Mouse (Mus musculus): ENCODE results near the gene Noct.

DNA sequence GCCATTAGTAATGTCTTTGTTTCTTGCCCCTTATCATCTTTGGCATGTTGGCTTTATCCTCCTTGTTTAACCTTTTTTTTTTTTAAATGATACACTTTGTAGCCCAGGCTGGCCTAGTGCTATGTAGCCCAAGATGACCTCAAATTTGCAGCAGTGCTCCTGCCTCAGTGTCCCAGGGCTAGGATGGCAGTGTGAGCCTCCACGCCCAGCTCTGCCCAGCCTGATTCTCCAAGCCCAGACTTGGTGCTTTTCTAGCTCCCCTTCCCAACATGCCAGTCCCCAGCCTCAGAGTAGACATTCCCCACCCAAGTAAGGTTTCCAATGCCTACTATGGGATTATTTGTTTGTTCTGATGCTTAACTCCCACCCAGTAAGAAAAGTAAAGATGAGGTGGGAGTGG is 28.0 kb downstream of the Noct start:
- TF ChIP-seq POLR2A (IDR thresholded peaks at IDR 0.05; ENCODE audit: insufficient read depth, low read depth, low read length) (no peak), CTCF (IDR thresholded peaks at IDR 0.05; ENCODE audit: insufficient read depth, low read depth, low read length) (no peak)
